Mouse (Mus musculus): ENCODE data around the gene Mgst2. TPM values are rescaled to one million over a fixed set of nuclear protein-coding genes. Genes with fewer than 3 reads are reported as not detected.

Gene Mgst2
- polyA plus RNA-seq, 1 experiment from 2014 or later: 0.35 TPM

- no peaks in the 10 kb centered on the region for H3K27me3 ChIP-seq (ENCODE audit: low read depth, poor library complexity, severe bottlenecking)
- no peak overlapping the region for H3K4me3 ChIP-seq
- DNase-seq (ENCODE audit: low spot score): no peak
- no peak overlapping the region for H3K27ac ChIP-seq
- 94% methylated on average over 6 of the region's 6 CpGs for WGBS
- H3K9me3 ChIP-seq (replicated peaks): no peaks in the 10 kb centered on the region
- H3K36me3 ChIP-seq: no peaks in the 10 kb centered on the region
- H3K4me1 ChIP-seq: peaks cover 5% of the 10 kb centered on the region; the same call in 1 of the 2 replicates
Measured at GRCm38 (mm10) chr3:51638260-51638659, 21.9 kb upstream of the Mgst2 start.

- H3K4me3 ChIP-seq: no peak overlapping the region
- no peaks in the 10 kb centered on the region for H3K9me3 ChIP-seq (replicated peaks)
- WGBS: 86% methylated on average over 6 of the region's 6 CpGs
- no peaks in the 10 kb centered on the region for H3K27me3 ChIP-seq (ENCODE audit: low read depth, poor library complexity, severe bottlenecking)
- H3K27ac ChIP-seq: no peak overlapping the region
- peaks cover 14% of the 10 kb centered on the region for H3K4me1 ChIP-seq
- no peaks in the 10 kb centered on the region for H3K36me3 ChIP-seq
- no peak for DNase-seq (ENCODE audit: low spot score)
Measured at GRCm38 (mm10) chr3:51645484-51645883, 14.7 kb upstream of the Mgst2 start.

- H3K27me3 ChIP-seq (ENCODE audit: low read depth, poor library complexity, severe bottlenecking): no peaks in the 10 kb centered on the region
- no peaks in the 10 kb centered on the region for H3K9me3 ChIP-seq (replicated peaks)
- no peak for DNase-seq (ENCODE audit: low spot score)
- H3K36me3 ChIP-seq: no peaks in the 10 kb centered on the region
- no peak overlapping the region for H3K4me3 ChIP-seq
- H3K4me1 ChIP-seq: peaks cover 14% of the 10 kb centered on the region
- 60% methylated on average over 10 of the region's 10 CpGs for WGBS
- no peak overlapping the region for H3K27ac ChIP-seq
Measured at GRCm38 (mm10) chr3:51646301-51646700, 13.9 kb upstream of the Mgst2 start.

- Histone ChIP-seq H3K27me3 (ENCODE audit: low read depth, poor library complexity, severe bottlenecking) (no peaks in the 10 kb centered on the region), H3K36me3 (no peaks in the 10 kb centered on the region), H3K9me3 (replicated peaks) (no peaks in the 10 kb centered on the region), H3K4me3 (no peak overlapping the region), H3K4me1 (peaks cover 21% of the 10 kb centered on the region), H3K27ac (no peak overlapping the region)
- WGBS: 76% methylated on average over 4 of the region's 4 CpGs
- no peak for DNase-seq (ENCODE audit: low spot score)
Measured at GRCm38 (mm10) chr3:51647356-51647755, 12.8 kb upstream of the Mgst2 start.

GRCm38 (mm10) chr3:51648037-51648664, 12.0 kb upstream of the Mgst2 start:
- H3K9me3 ChIP-seq (replicated peaks): no peaks in the 10 kb centered on the region
- peaks cover 29% of the 10 kb centered on the region for H3K4me1 ChIP-seq
- peak overlapping the region; percentile 7; the same call in 1 of the 2 replicates for H3K4me3 ChIP-seq
- peak; percentile 79 for DNase-seq (ENCODE audit: low spot score)
- H3K27ac ChIP-seq: no peak overlapping the region
- no peaks in the 10 kb centered on the region for H3K36me3 ChIP-seq
- 44% methylated on average over 15 of the region's 15 CpGs for WGBS
- H3K27me3 ChIP-seq (ENCODE audit: low read depth, poor library complexity, severe bottlenecking): no peaks in the 10 kb centered on the region

- Histone ChIP-seq H3K27ac (no peak overlapping the region), H3K27me3 (ENCODE audit: low read depth, poor library complexity, severe bottlenecking) (no peaks in the 10 kb centered on the region), H3K9me3 (replicated peaks) (no peaks in the 10 kb centered on the region), H3K36me3 (no peaks in the 10 kb centered on the region), H3K4me1 (peaks cover 34% of the 10 kb centered on the region), H3K4me3 (no peak overlapping the region)
- WGBS: 78% methylated on average over 8 of the region's 8 CpGs
- no peak for DNase-seq (ENCODE audit: low spot score)
Measured at GRCm38 (mm10) chr3:51649426-51649825, 10.7 kb upstream of the Mgst2 start.

- Histone ChIP-seq H3K27me3 (ENCODE audit: low read depth, poor library complexity, severe bottlenecking) (no peaks in the 10 kb centered on the region), H3K27ac (no peak overlapping the region), H3K36me3 (no peaks in the 10 kb centered on the region), H3K4me3 (no peak overlapping the region), H3K4me1 (peaks cover 34% of the 10 kb centered on the region), H3K9me3 (replicated peaks) (no peaks in the 10 kb centered on the region)
- WGBS: 80% methylated on average over 8 of the region's 8 CpGs
- no peak for DNase-seq (ENCODE audit: low spot score)
Measured at GRCm38 (mm10) chr3:51649986-51650385, 10.2 kb upstream of the Mgst2 start.

- DNase-seq (ENCODE audit: low spot score): no peak
- 86% methylated on average over 2 of the region's 2 CpGs for WGBS
- peaks cover 32% of the 10 kb centered on the region for H3K4me1 ChIP-seq
Measured at GRCm38 (mm10) chr3:51651149-51651548, 9.0 kb upstream of the Mgst2 start.

GRCm38 (mm10) chr3:51652292-51652691, 7.9 kb upstream of the Mgst2 start:
- 2% methylated on average over 9 of the region's 9 CpGs for WGBS
- no peaks in the 10 kb centered on the region for H3K27me3 ChIP-seq (ENCODE audit: low read depth, poor library complexity, severe bottlenecking)
- H3K36me3 ChIP-seq: no peaks in the 10 kb centered on the region

More at GRCm38 (mm10) chr3:51651149-51651548, 9.0 kb upstream of the Mgst2 start:
- Histone ChIP-seq H3K9me3 (replicated peaks) (no peaks in the 10 kb centered on the region), H3K27ac (no peak overlapping the region), H3K36me3 (no peaks in the 10 kb centered on the region), H3K4me3 (no peak overlapping the region), H3K27me3 (ENCODE audit: low read depth, poor library complexity, severe bottlenecking) (no peaks in the 10 kb centered on the region)

GRCm38 (mm10) chr3:51652701-51653100, 7.5 kb upstream of the Mgst2 start:
- WGBS: under 1% methylated on average over 9 of the region's 9 CpGs
- H3K4me3 ChIP-seq: peak overlapping the region; percentile 41
- H3K4me1 ChIP-seq: peaks cover 25% of the 10 kb centered on the region
- peak overlapping the region; percentile 89 for H3K27ac ChIP-seq
- DNase-seq (ENCODE audit: low spot score): peak; percentile 79
- no peaks in the 10 kb centered on the region for H3K36me3 ChIP-seq
- no peaks in the 10 kb centered on the region for H3K27me3 ChIP-seq (ENCODE audit: low read depth, poor library complexity, severe bottlenecking)
- no peaks in the 10 kb centered on the region for H3K9me3 ChIP-seq (replicated peaks)

More at GRCm38 (mm10) chr3:51652292-51652691, 7.9 kb upstream of the Mgst2 start:
- Histone ChIP-seq H3K9me3 (replicated peaks) (no peaks in the 10 kb centered on the region), H3K4me3 (peak overlapping the region; percentile 41), H3K27ac (peak overlapping the region; percentile 89), H3K4me1 (peaks cover 25% of the 10 kb centered on the region)
- DNase-seq (ENCODE audit: low spot score): peak; percentile 84

- Histone ChIP-seq H3K27ac (no peak overlapping the region), H3K36me3 (no peaks in the 10 kb centered on the region), H3K27me3 (ENCODE audit: low read depth, poor library complexity, severe bottlenecking) (no peaks in the 10 kb centered on the region), H3K4me1 (peaks cover 25% of the 10 kb centered on the region), H3K4me3 (no peak overlapping the region), H3K9me3 (replicated peaks) (no peaks in the 10 kb centered on the region)
- 84% methylated on average over 6 of the region's 6 CpGs for WGBS
- no peak for DNase-seq (ENCODE audit: low spot score)
Measured at GRCm38 (mm10) chr3:51654303-51655055, 5.7 kb upstream of the Mgst2 start.

GRCm38 (mm10) chr3:51659415-51659814, 745 bp upstream of the Mgst2 start:
- Histone ChIP-seq H3K27ac (no peak overlapping the region), H3K9me3 (replicated peaks) (no peaks in the 10 kb centered on the region), H3K27me3 (ENCODE audit: low read depth, poor library complexity, severe bottlenecking) (no peaks in the 10 kb centered on the region), H3K4me1 (peaks cover 10% of the 10 kb centered on the region; the same call in 1 of the 2 replicates), H3K4me3 (no peak overlapping the region), H3K36me3 (no peaks in the 10 kb centered on the region)
- WGBS: 88% methylated on average over 5 of the region's 5 CpGs
- DNase-seq (ENCODE audit: low spot score): no peak

- Histone ChIP-seq H3K27me3 (ENCODE audit: low read depth, poor library complexity, severe bottlenecking) (no peaks in the 10 kb centered on the region), H3K36me3 (no peaks in the 10 kb centered on the region), H3K9me3 (replicated peaks) (no peaks in the 10 kb centered on the region), H3K4me1 (peaks cover 10% of the 10 kb centered on the region; the same call in 1 of the 2 replicates), H3K4me3 (no peak overlapping the region), H3K27ac (no peak overlapping the region)
- DNase-seq (ENCODE audit: low spot score): no peak
- WGBS: 74% methylated on average over 3 of the region's 3 CpGs
Measured at GRCm38 (mm10) chr3:51660821-51661276, 689 bp downstream of the Mgst2 start.
